Comparison of ENCODE assay signal across 7 mouse cellular contexts in genomic region chr17:29796787-29797186, GRCm38 (mm10).
DNase-seq lines count a peak whose midpoint lies in the region; ATAC-seq and TF ChIP-seq lines count a peak whose summit lies in the region.

No protein-coding gene starts in this region.

- peak; percentile 48; the same call in 1 of the 2 replicates for TF ChIP-seq CTCF in kidney, postnatal 0 days (IDR thresholded peaks at IDR 0.05; ENCODE audit: low read depth)
- peak; percentile 17; the same call in 1 of the 2 replicates for TF ChIP-seq CTCF in embryonic fibroblast, embryonic 13.5 days (IDR thresholded peaks at IDR 0.05; ENCODE audit: borderline replicate concordance, insufficient read depth, low read length)

- H3K4me1 ChIP-seq in kidney, postnatal 0 days (replicated peaks; ENCODE audit: insufficient read depth, low read length) = 0 out of 2 replicates have a peak, but pooled peaks cover 4% of the 10 kb centered on the region
- H3K4me1 ChIP-seq in kidney, embryonic 15.5 days = peaks cover 11% of the 10 kb centered on the region
- H3K4me1 ChIP-seq in embryonic fibroblast, embryonic 13.5 days (ENCODE audit: control insufficient read depth, insufficient read depth, low read length) = no peaks in the 10 kb centered on the region; the same call in 1 of the 2 replicates

- no peak overlapping the region for H3K4me3 ChIP-seq in kidney, postnatal 0 days (replicated peaks; ENCODE audit: low read depth, low read length)
- no peak overlapping the region for H3K4me3 ChIP-seq in kidney, embryonic 15.5 days (replicated peaks)
- no peak overlapping the region for H3K4me3 ChIP-seq in embryonic fibroblast, embryonic 13.5 days (ENCODE audit: insufficient read depth, low read length)

- H3K36me3 ChIP-seq in kidney, postnatal 0 days (ENCODE audit: insufficient read depth, low read length) = no peaks in the 10 kb centered on the region
- no peaks in the 10 kb centered on the region for H3K36me3 ChIP-seq in kidney, embryonic 15.5 days

- no peak for TF ChIP-seq POLR2A in embryonic fibroblast, embryonic 13.5 days (IDR thresholded peaks at IDR 0.05; ENCODE audit: low read depth, low read length)

- 40% methylated on average over 9 of the region's 9 CpGs for WGBS in kidney, postnatal 0 days
- 34% methylated on average over 9 of the region's 9 CpGs for WGBS in kidney, embryonic 15.5 days

- no peak overlapping the region for H3K9ac ChIP-seq in kidney, postnatal 0 days (ENCODE audit: low read depth, low read length)
- no peak overlapping the region for H3K9ac ChIP-seq in kidney, embryonic 15.5 days

- no peak overlapping the region for H3K4me2 ChIP-seq in kidney, postnatal 0 days (ENCODE audit: low read length)
- H3K4me2 ChIP-seq in kidney, embryonic 15.5 days = no peak overlapping the region

- no peaks in the 10 kb centered on the region; the same call in 1 of the 2 replicates for H3K27me3 ChIP-seq in kidney, postnatal 0 days (ENCODE audit: insufficient read depth, low read length)
- H3K27me3 ChIP-seq in kidney, embryonic 15.5 days = peaks cover 26% of the 10 kb centered on the region

- no peak for DNase-seq in kidney, postnatal 0 days (ENCODE audit: low spot score)
- DNase-seq in thymus, postnatal 4 days = peak; percentile 49
- DNase-seq in thymus, postnatal 10 days (ENCODE audit: low spot score in 2 of 2) = no peak
- DNase-seq in gastrocnemius, postnatal 36 days = no peak
- no peak for DNase-seq in urinary bladder, postnatal 25 days (ENCODE audit: low spot score)

- H3K9me3 ChIP-seq in kidney, postnatal 0 days (replicated peaks; ENCODE audit: low read length) = no peaks in the 10 kb centered on the region
- no peaks in the 10 kb centered on the region for H3K9me3 ChIP-seq in kidney, embryonic 15.5 days (replicated peaks)

- intact Hi-C loops in gastrocnemius, postnatal 36 days (cut with DNase I) = loop anchor here (5.0 kb wide), 1 partner anchor 56 kb away; no protein-coding TSS in a partner anchor

- H3K27ac ChIP-seq in kidney, postnatal 0 days = no peak overlapping the region
- no peak overlapping the region for H3K27ac ChIP-seq in kidney, embryonic 15.5 days
- H3K27ac ChIP-seq in embryonic fibroblast, embryonic 13.5 days (ENCODE audit: insufficient read depth, low read length) = no peak overlapping the region

- no peak for ATAC-seq in kidney, postnatal 0 days (replicated peaks; ENCODE audit: low FRiP score, low read depth)
- no peak for ATAC-seq in kidney, embryonic 15.5 days (replicated peaks; ENCODE audit: low FRiP score)
